Mouse (Mus musculus): ENCODE measurements around the gene Ms4a4b. TPM values are rescaled to one million over a fixed set of nuclear protein-coding genes. Genes with fewer than 3 reads are reported as not detected.

Ms4a4b gene
- total RNA-seq (2023) = 10 to 100 TPM in 1 of 2 experiments, 1 to 10 TPM in 1; 8.0 to 11.1 TPM

DNA sequence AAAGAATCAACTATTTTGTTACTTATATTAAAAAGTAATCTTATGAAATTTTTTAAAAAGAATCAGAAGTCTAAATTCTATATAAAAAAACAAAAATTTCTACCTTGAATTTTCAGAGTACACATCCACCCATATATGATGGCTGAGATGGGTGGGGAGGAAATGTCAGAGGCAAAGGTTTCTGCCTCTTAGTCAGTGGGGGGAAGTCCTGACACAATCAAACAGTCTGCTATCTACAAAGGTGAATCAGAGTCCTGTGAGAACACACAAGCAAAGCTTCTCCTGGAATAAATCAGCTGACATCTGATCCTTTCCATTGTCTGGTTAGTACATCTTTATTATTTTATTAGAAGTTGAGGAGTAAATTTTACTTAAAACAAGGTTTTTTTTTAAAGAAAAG, at the start of gene Ms4a4b:
Gene Ms4a4b, plus strand, starts transcription at position 216 of the 400 bp plus-strand sequence.

DNA sequence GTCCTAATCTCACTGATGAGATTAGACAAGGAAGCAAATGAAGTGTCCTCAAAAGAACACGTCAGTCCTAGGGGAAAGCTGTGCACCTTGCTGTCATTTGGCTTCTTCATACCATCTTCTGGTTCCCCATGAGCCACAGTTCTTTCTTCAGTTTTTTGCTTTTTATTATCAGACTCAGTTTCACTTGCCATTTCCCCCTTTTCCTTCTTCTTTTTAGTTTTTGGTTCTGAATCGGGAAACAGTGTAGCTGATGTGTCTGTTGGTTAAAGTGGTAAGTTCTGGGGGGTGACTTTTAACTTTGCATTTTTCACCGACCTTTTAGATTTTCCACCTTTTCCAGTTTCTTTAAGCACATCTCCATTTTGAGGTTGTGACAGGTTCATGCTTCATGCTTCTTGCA, 38.8 kb upstream of the Ms4a4b start, which contains the start of gene Ms4a4c:
Gene Ms4a4c, plus strand, starts transcription at position 244 of the 400 bp plus-strand sequence.

DNA sequence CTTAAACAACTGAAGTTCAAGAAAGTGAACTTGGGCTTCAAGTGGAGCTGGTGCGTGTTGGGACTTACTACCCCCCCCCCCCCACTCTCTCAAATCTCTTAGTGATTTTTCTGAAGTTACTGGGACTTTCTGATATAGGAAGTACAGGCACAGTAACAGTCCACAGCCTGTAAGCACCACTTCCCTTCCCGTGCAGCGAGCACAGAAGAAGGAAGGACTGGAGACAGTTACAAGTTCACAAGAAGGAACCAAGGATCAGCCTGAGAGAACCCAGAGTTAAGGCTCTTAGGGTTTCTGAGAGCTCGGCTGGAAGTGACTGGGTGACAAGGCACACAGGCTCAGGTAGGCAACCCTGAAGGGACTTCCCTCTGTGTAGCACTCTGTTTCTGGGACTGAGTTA, 25.9 kb downstream of the Ms4a4b start, which contains the start of gene Ms4a6c:
Gene Ms4a6c, plus strand, starts transcription at position 152 of the 400 bp plus-strand sequence.

DNA sequence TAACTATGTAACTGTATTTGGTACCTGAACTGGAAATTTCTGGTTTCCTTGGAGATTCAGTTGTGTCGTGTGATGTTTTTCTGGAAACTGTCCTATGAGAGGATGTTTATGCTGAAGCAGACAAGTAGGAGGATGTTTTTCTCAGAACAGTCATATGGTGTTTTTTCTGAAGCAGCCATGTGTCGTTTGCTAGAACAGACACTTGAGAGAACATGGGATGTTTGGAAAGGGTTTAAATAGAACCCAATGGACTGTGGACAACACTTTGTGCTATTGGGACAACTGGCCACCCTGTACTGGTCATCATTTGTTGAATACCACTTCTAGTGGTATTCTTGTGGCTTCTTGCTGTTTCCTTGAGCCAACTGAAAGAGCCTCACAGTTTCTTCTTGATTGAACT, 42.4 kb downstream of the Ms4a4b start, which contains the start of gene Gm8369:
Gene Gm8369, plus strand, starts transcription at position 193 of the 400 bp plus-strand sequence.

DNA sequence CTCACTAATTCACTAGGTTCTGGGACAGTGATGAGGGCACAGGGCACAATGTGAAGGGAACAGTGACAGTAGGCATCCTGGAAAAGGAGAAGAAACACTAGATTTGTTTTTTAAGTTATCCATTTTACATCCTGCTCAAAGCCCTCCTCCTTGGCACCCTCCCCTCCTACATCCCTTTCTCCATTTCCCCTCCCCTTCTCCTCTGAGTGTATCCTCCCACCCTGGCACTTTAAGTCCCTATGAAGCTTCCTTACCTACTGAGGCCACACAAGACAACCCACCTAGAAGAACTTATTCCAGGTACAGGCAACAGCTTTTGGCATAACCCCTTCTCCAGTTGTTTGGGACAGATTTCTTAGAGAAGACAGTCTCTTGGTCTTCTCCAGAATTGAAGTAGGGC, 72.9 kb downstream of the Ms4a4b start, which contains the start of gene Ms4a6b:
Gene Ms4a6b, plus strand, starts transcription at position 267 of the 400 bp plus-strand sequence.

Other genes with a start within 250 kb of the Ms4a4b start
- not detected for gene Ms4a13, start 246.8 kb upstream of the Ms4a4b start, total RNA-seq (2023)
- gene Ms4a12, start 211.1 kb upstream of the Ms4a4b start, total RNA-seq (2023) = not detected
- 1 to 10 TPM; 1.4 to 4.1 TPM for gene Ms4a1, start 177.3 kb upstream of the Ms4a4b start, total RNA-seq (2023)
- not detected for gene Ms4a5, start 159.7 kb upstream of the Ms4a4b start, total RNA-seq (2023)
- gene Ms4a14, start 129.1 kb upstream of the Ms4a4b start, total RNA-seq (2023) = not detected
- gene Ms4a7, start 107.4 kb upstream of the Ms4a4b start, total RNA-seq (2023) = under 1 TPM; 0.56 to 0.57 TPM
- 10 to 100 TPM; 12.9 to 24.1 TPM for gene Ms4a4a, start 68.0 kb upstream of the Ms4a4b start, total RNA-seq (2023)
- gene Ms4a4c, start 38.8 kb upstream of the Ms4a4b start, total RNA-seq (2023) = 10 to 100 TPM; 27.3 to 57.7 TPM
- gene Ms4a6c, start 25.8 kb downstream of the Ms4a4b start, total RNA-seq (2023) = 100 to 1,000 TPM; 174 to 269 TPM
- 1 to 10 TPM; 2.7 to 4.3 TPM for gene Gm8369, start 42.4 kb downstream of the Ms4a4b start, total RNA-seq (2023)
- 10 to 100 TPM; 20.0 to 26.4 TPM for gene Ms4a6b, start 73.0 kb downstream of the Ms4a4b start, total RNA-seq (2023)
- not detected for gene Ms4a4d, start 93.2 kb downstream of the Ms4a4b start, total RNA-seq (2023)
- 10 to 100 TPM in 1 of 2 experiments, 1 to 10 TPM in 1; 8.6 to 13.8 TPM for gene Ms4a6d, start 161.3 kb downstream of the Ms4a4b start, total RNA-seq (2023)
- 1 to 10 TPM; 4.4 to 9.2 TPM for gene Ms4a2, start 180.2 kb downstream of the Ms4a4b start, total RNA-seq (2023)
- 10 to 100 TPM; 81.0 to 87.7 TPM for gene Ms4a3, start 197.3 kb downstream of the Ms4a4b start, total RNA-seq (2023)
- not detected for gene Oosp2, start 217.0 kb downstream of the Ms4a4b start, total RNA-seq (2023)
- under 1 TPM in 1 of 2 experiments, not detected in 1; 0.88 TPM for gene Oosp1, start 247.6 kb downstream of the Ms4a4b start, total RNA-seq (2023)

Measured in neutrophil, adult 59 days (primary cell).